Mouse (Mus musculus): ENCODE data around the gene Dnase1. TPM values are rescaled to one million over a fixed set of nuclear protein-coding genes. Genes with fewer than 3 reads are reported as not detected.

Gene Dnase1
- polyA plus RNA-seq, 1 experiment from 2014 or later: 6.5 TPM

Small RNA genes within 50 kb of the gene (microRNA-seq; reads per million reads assigned to microRNA genes)
- gene Gm23413: not detected

Other genes starting within 250 kb of the Dnase1 start
- gene Olfr15, start 206.1 kb upstream of the Dnase1 start, polyA plus RNA-seq (2015; fragmentation: Nextera tagmentation; extraction: Ambion mirVana): not detected in 2 replicates
- 1.4 and 1.7 TPM in 2 replicates for gene Zfp174, start 189.7 kb upstream of the Dnase1 start, polyA plus RNA-seq (2015; fragmentation: Nextera tagmentation; extraction: Ambion mirVana)
- gene Naa60, start 164.6 kb upstream of the Dnase1 start, polyA plus RNA-seq (2015; fragmentation: Nextera tagmentation; extraction: Ambion mirVana): 46.4 and 48.3 TPM in 2 replicates
- gene Zfp597, start 152.4 kb upstream of the Dnase1 start, polyA plus RNA-seq (2015; fragmentation: Nextera tagmentation; extraction: Ambion mirVana): 5.4 and 6.1 TPM in 2 replicates
- gene Gm20695, start 152.3 kb upstream of the Dnase1 start, polyA plus RNA-seq (2015; fragmentation: Nextera tagmentation; extraction: Ambion mirVana): 2.5 and 2.6 TPM in 2 replicates
- gene 1700037C18Rik, start 128.3 kb upstream of the Dnase1 start, polyA plus RNA-seq (2015; fragmentation: Nextera tagmentation; extraction: Ambion mirVana): 7.9 and 10.1 TPM in 2 replicates
- gene Cluap1, start 128.1 kb upstream of the Dnase1 start, polyA plus RNA-seq (2015; fragmentation: Nextera tagmentation; extraction: Ambion mirVana): 26.3 and 29.9 TPM in 2 replicates
- 2.3 and 2.5 TPM in 2 replicates for gene Nlrc3, start 60.3 kb upstream of the Dnase1 start, polyA plus RNA-seq (2015; fragmentation: Nextera tagmentation; extraction: Ambion mirVana)
- gene Slx4, start 33.2 kb upstream of the Dnase1 start, polyA plus RNA-seq (2015; fragmentation: Nextera tagmentation; extraction: Ambion mirVana): 21.1 and 21.3 TPM in 2 replicates
- 105 and 110 TPM in 2 replicates for gene Trap1, start 40.9 kb downstream of the Dnase1 start, polyA plus RNA-seq (2015; fragmentation: Nextera tagmentation; extraction: Ambion mirVana)
- 34.1 and 35.1 TPM in 2 replicates for gene Crebbp, start 177.1 kb downstream of the Dnase1 start, polyA plus RNA-seq (2015; fragmentation: Nextera tagmentation; extraction: Ambion mirVana)

Data from kidney, embryonic 15.5 days (tissue).